Comparison of ENCODE assay signal across 8 mouse cellular contexts in genomic region chr6:89595018-89595776, GRCm38 (mm10). TPM values are rescaled to one million over a fixed set of nuclear protein-coding genes. Genes with fewer than 3 reads are reported as not detected.
DNase-seq lines count a peak whose midpoint lies in the region; ATAC-seq lines count a peak whose summit lies in the region.

TSS of gene Chchd6 (minus strand) at chr6:89595652.

- peak within 1 kb of the TSS; percentile 86 for H3K9ac ChIP-seq in heart, embryonic 13.5 days
- peak within 1 kb of the TSS; percentile 69 for H3K9ac ChIP-seq in liver, embryonic 13.5 days
- peak within 1 kb of the TSS; percentile 86 for H3K9ac ChIP-seq in stomach, embryonic 16.5 days (ENCODE audit: low read length)

- peak within 1 kb of the TSS; percentile 90 for H3K4me2 ChIP-seq in heart, embryonic 13.5 days
- H3K4me2 ChIP-seq in liver, embryonic 13.5 days, result peak within 1 kb of the TSS; percentile 77
- H3K4me2 ChIP-seq in stomach, embryonic 16.5 days (ENCODE audit: low read depth, low read length), result peak within 1 kb of the TSS; percentile 81

- H3K27ac ChIP-seq in heart, embryonic 13.5 days (replicated peaks), result no peak within 1 kb of the TSS
- no peak within 1 kb of the TSS for H3K27ac ChIP-seq in liver, embryonic 13.5 days
- H3K27ac ChIP-seq in stomach, embryonic 16.5 days (ENCODE audit: low read length), result no peak within 1 kb of the TSS

- peak within 1 kb of the TSS; percentile 75 for H3K4me3 ChIP-seq in heart, embryonic 13.5 days
- H3K4me3 ChIP-seq in liver, embryonic 13.5 days (replicated peaks), result peak within 1 kb of the TSS; percentile 66
- peak within 1 kb of the TSS; percentile 83 for H3K4me3 ChIP-seq in stomach, embryonic 16.5 days (replicated peaks; ENCODE audit: low read length)

- H3K36me3 ChIP-seq in heart, embryonic 13.5 days, result no peaks in the 10 kb centered on the region
- no peaks in the 10 kb centered on the region for H3K36me3 ChIP-seq in liver, embryonic 13.5 days
- no peaks in the 10 kb centered on the region for H3K36me3 ChIP-seq in stomach, embryonic 16.5 days (ENCODE audit: control insufficient read depth, insufficient read depth, low read length)

- peaks cover 6% of the 10 kb centered on the region for H3K4me1 ChIP-seq in heart, embryonic 13.5 days
- H3K4me1 ChIP-seq in liver, embryonic 13.5 days (replicated peaks), result peaks cover 9% of the 10 kb centered on the region
- no peaks in the 10 kb centered on the region for H3K4me1 ChIP-seq in stomach, embryonic 16.5 days (ENCODE audit: control insufficient read depth, insufficient read depth, low read length)

- H3K9me3 ChIP-seq in heart, embryonic 13.5 days, result no peaks in the 10 kb centered on the region; the same call in 1 of the 2 replicates
- H3K9me3 ChIP-seq in liver, embryonic 13.5 days (replicated peaks), result no peaks in the 10 kb centered on the region
- H3K9me3 ChIP-seq in stomach, embryonic 16.5 days (replicated peaks; ENCODE audit: control insufficient read depth, low read length), result no peaks in the 10 kb centered on the region

- peak; percentile 90 for DNase-seq in CD4-positive helper T cell, adult 2 months (ENCODE audit: low read depth, low spot score)
- DNase-seq in brain, embryonic 18.5 days (ENCODE audit: low read depth, low spot score), result peak; percentile 87
- DNase-seq in kidney, postnatal 14 days, result peak; percentile 96
- peak; percentile 84 for DNase-seq in liver, embryonic 13.5 days
- peak; percentile 98 for DNase-seq in neural tube, embryonic 10.5 days (ENCODE audit: extremely low spot score, low spot score)

- H3K27me3 ChIP-seq in heart, embryonic 13.5 days (replicated peaks), result no peaks in the 10 kb centered on the region
- no peaks in the 10 kb centered on the region for H3K27me3 ChIP-seq in liver, embryonic 13.5 days
- no peaks in the 10 kb centered on the region for H3K27me3 ChIP-seq in stomach, embryonic 16.5 days (ENCODE audit: control insufficient read depth, insufficient read depth, low read length)

- WGBS in heart, embryonic 13.5 days, result under 1% methylated on average over 56 of the region's 56 CpGs
- under 1% methylated on average over 56 of the region's 56 CpGs for WGBS in liver, embryonic 13.5 days (ENCODE audit: insufficient replicate concordance)
- under 1% methylated on average over 56 of the region's 56 CpGs for WGBS in stomach, embryonic 16.5 days

- peak; percentile 99 for ATAC-seq in erythroid progenitor cell, adult 5-6 weeks (replicated peaks; ENCODE audit: low FRiP score, poor library complexity, severe bottlenecking)
- peak; percentile 99 for ATAC-seq in heart, embryonic 13.5 days (ENCODE audit: extremely low read depth, insufficient number of reproducible peaks, low FRiP score, low TSS enrichment)
- ATAC-seq in liver, embryonic 13.5 days (ENCODE audit: low read depth), result peak; percentile 100
- peak; percentile 100 for ATAC-seq in stomach, embryonic 16.5 days (ENCODE audit: insufficient read depth, low FRiP score)

RNA-seq across cellular contexts. Expression of gene Chchd6, which starts in this region (rescaled TPM):
- 5.0 TPM in 1 of 2 replicates, not detected in the other for total RNA-seq in erythroid progenitor cell, adult 5-6 weeks (2015; ENCODE audit: low replicate concordance)
- 3.7 TPM in 1 of 2 replicates, not detected in the other for total RNA-seq in erythroid progenitor cell, adult 5-6 weeks (2017; ENCODE audit: low replicate concordance)
- 46.3 and 50.3 TPM in 2 replicates for polyA plus RNA-seq in heart, embryonic 13.5 days (2015; fragmentation: Nextera tagmentation; extraction: Ambion mirVana)
- 19.6 and 20.1 TPM in 2 replicates for polyA plus RNA-seq in liver, embryonic 13.5 days (2015; fragmentation: Nextera tagmentation; extraction: Ambion mirVana)
- 38.0 and 41.2 TPM in 2 replicates for polyA plus RNA-seq in stomach, embryonic 16.5 days (2015; fragmentation: Nextera tagmentation; extraction: Ambion mirVana)
